ENCODE assay signal across 9 mouse cellular contexts in the genomic region with DNA sequence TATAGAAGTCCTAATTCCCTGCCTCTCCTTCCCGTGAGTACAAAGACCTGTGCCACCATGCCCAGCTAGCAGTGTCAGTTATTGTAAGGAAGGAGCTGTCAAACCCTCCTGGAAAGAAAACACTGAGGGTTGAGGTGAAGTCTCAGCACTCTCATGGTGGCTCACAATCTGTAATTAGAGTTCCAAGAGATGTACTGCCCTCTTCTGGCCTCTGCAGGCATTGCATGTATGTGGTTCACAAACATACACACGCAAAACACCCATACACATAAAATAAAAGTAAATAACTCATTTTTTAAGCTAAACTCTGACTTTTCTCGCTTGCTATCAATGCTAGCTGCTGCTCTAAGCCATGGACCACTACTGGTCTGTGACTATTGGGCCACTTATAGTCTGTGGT. TPM values are rescaled to one million over a fixed set of nuclear protein-coding genes. Genes with fewer than 3 reads are reported as not detected.
A peak's percentile ranks its signal among the peaks of the same experiment; 100 is the strongest.
DNase-seq lines count a peak whose midpoint lies in the region; ATAC-seq and TF ChIP-seq lines count a peak whose summit lies in the region.
"Had no signal": no experiment of that assay in that cellular context is flagged by ENCODE, and none has a peak within 500 bp of the region (broad histone marks: within the 10 kb centered on the region; RNA-seq: fewer than 3 reads in every experiment).

No protein-coding gene starts in this region.

- peaks cover 28% of the 10 kb centered on the region for H3K36me3 ChIP-seq in forebrain, embryonic 10.5 days (replicated peaks)
- no peaks in the 10 kb centered on the region for H3K36me3 ChIP-seq in forebrain, embryonic 12.5 days (replicated peaks)
- H3K36me3 ChIP-seq in neural tube, embryonic 11.5 days (ENCODE audit: control insufficient read depth, insufficient read depth, low read length) = no peaks in the 10 kb centered on the region; the same call in 1 of the 2 replicates

- H3K4me2 ChIP-seq in forebrain, embryonic 12.5 days = no peak overlapping the region
- H3K4me2 ChIP-seq in neural tube, embryonic 11.5 days (ENCODE audit: low read depth) = no peak overlapping the region
- H3K4me2 ChIP-seq: liver, embryonic 15.5 days had no signal

- no peak overlapping the region for H3K4me3 ChIP-seq in forebrain, embryonic 10.5 days
- H3K4me3 ChIP-seq in forebrain, embryonic 12.5 days (replicated peaks) = no peak overlapping the region
- no peak overlapping the region for H3K4me3 ChIP-seq in cortical plate, adult 2 months (ENCODE audit: insufficient read depth, low read length)
- H3K4me3 ChIP-seq in neural tube, embryonic 11.5 days (ENCODE audit: low read depth, low read length) = no peak overlapping the region
- H3K4me3 ChIP-seq: liver, embryonic 15.5 days had no signal

- H3K4me1 ChIP-seq in forebrain, embryonic 10.5 days = no peaks in the 10 kb centered on the region
- no peaks in the 10 kb centered on the region for H3K4me1 ChIP-seq in forebrain, embryonic 12.5 days
- H3K4me1 ChIP-seq in cortical plate, adult 2 months (ENCODE audit: control insufficient read depth, insufficient read depth, low read length) = no peaks in the 10 kb centered on the region
- H3K4me1 ChIP-seq in neural tube, embryonic 11.5 days (ENCODE audit: control insufficient read depth, insufficient read depth, low read length) = no peaks in the 10 kb centered on the region
- H3K4me1 ChIP-seq: liver, embryonic 15.5 days had no signal

- DNase-seq in forebrain, embryonic 10.5 days (ENCODE audit: extremely low spot score, low spot score) = peak; percentile 54
- DNase-seq in testis, postnatal 10 days (ENCODE audit: low spot score) = peak; percentile 68
- no peak for DNase-seq in testis, postnatal 14 days (ENCODE audit: low spot score)
- DNase-seq in kidney, postnatal 14 days = peak; percentile 18
- DNase-seq in neural tube, embryonic 11.5 days (ENCODE audit: low spot score) = peak; percentile 30
- DNase-seq in left cerebral cortex, postnatal 36 days (ENCODE audit: low spot score in 2 of 2) = no peak

- TF ChIP-seq POLR2A in cortical plate, adult 2 months (IDR thresholded peaks at IDR 0.05; ENCODE audit: extremely low read depth, insufficient read depth, low read length) = no peak

- H3K9ac ChIP-seq in forebrain, embryonic 12.5 days = no peak overlapping the region
- H3K9ac ChIP-seq in neural tube, embryonic 11.5 days (ENCODE audit: low read length) = no peak overlapping the region
- H3K9ac ChIP-seq: liver, embryonic 15.5 days had no signal

- H3K9me3 ChIP-seq in forebrain, embryonic 10.5 days = no peaks in the 10 kb centered on the region
- no peaks in the 10 kb centered on the region for H3K9me3 ChIP-seq in forebrain, embryonic 12.5 days
- H3K9me3 ChIP-seq in neural tube, embryonic 11.5 days (ENCODE audit: control insufficient read depth, low read length) = no peaks in the 10 kb centered on the region
- H3K9me3 ChIP-seq: liver, embryonic 15.5 days had no signal

- ATAC-seq in forebrain, embryonic 12.5 days (ENCODE audit: low FRiP score) = no peak
- ATAC-seq in neural tube, embryonic 11.5 days (ENCODE audit: insufficient read depth, low FRiP score, low TSS enrichment) = no peak

- H3K27ac ChIP-seq in forebrain, embryonic 10.5 days = no peak overlapping the region
- no peak overlapping the region for H3K27ac ChIP-seq in forebrain, embryonic 12.5 days
- H3K27ac ChIP-seq in cortical plate, adult 2 months (ENCODE audit: insufficient read depth, low read length) = no peak overlapping the region
- no peak overlapping the region for H3K27ac ChIP-seq in neural tube, embryonic 11.5 days (ENCODE audit: low read depth, low read length)
- H3K27ac ChIP-seq: liver, embryonic 15.5 days had no signal

- intact Hi-C loops in left cerebral cortex, postnatal 36 days (cut with DNase I) = no loop called here

- TF ChIP-seq CTCF in cortical plate, adult 2 months (IDR thresholded peaks at IDR 0.05; ENCODE audit: extremely low read depth, insufficient read depth, low read length) = peak; percentile 40; the same call in 1 of the 2 replicates

- WGBS in forebrain, embryonic 10.5 days = 52% methylated on average over 3 of the region's 3 CpGs
- WGBS in forebrain, embryonic 12.5 days = 51% methylated on average over 3 of the region's 3 CpGs
- 52% methylated on average over 3 of the region's 3 CpGs for WGBS in neural tube, embryonic 11.5 days

- H3K27me3 ChIP-seq in forebrain, embryonic 10.5 days (ENCODE audit: poor library complexity, severe bottlenecking) = no peaks in the 10 kb centered on the region
- H3K27me3 ChIP-seq in forebrain, embryonic 12.5 days = no peaks in the 10 kb centered on the region
- no peaks in the 10 kb centered on the region for H3K27me3 ChIP-seq in neural tube, embryonic 11.5 days (ENCODE audit: control insufficient read depth, insufficient read depth, low read length)
- H3K27me3 ChIP-seq: liver, embryonic 15.5 days had no signal

RNA-seq across cellular contexts. Expression of gene Sec61a2, which starts 11.4 kb away (rescaled TPM):
- 80.6 and 91.9 TPM in 2 replicates for polyA plus RNA-seq in forebrain, embryonic 10.5 days (2016; fragmentation: Nextera tagmentation; extraction: Ambion mirVana)
- 79.8 and 85.5 TPM in 2 replicates for polyA plus RNA-seq in forebrain, embryonic 12.5 days (2016; fragmentation: Nextera tagmentation; extraction: Ambion mirVana)
- polyA plus RNA-seq in cortical plate, adult 2 months (2012; rRNA removed) = 171 and 187 TPM in 2 replicates
- polyA plus RNA-seq in neural tube, embryonic 11.5 days (2014; fragmentation: Nextera tagmentation; extraction: Ambion mirVana) = 83.5 and 84.1 TPM in 2 replicates
- 100 to 1,000 TPM in 1 of 2 experiments, 10 to 100 TPM in 1; 71.9 to 116 TPM for total RNA-seq in left cerebral cortex, postnatal 36 days (2021)

RNA-seq across cellular contexts. Expression of gene Dhtkd1, which starts 36.0 kb away (rescaled TPM):
- polyA plus RNA-seq in forebrain, embryonic 10.5 days (2016; fragmentation: Nextera tagmentation; extraction: Ambion mirVana) = 5.5 and 5.8 TPM in 2 replicates
- polyA plus RNA-seq in forebrain, embryonic 12.5 days (2016; fragmentation: Nextera tagmentation; extraction: Ambion mirVana) = 3.7 and 4.6 TPM in 2 replicates
- 8.6 and 9.0 TPM in 2 replicates for polyA plus RNA-seq in cortical plate, adult 2 months (2012; rRNA removed)
- polyA plus RNA-seq in neural tube, embryonic 11.5 days (2014; fragmentation: Nextera tagmentation; extraction: Ambion mirVana) = 2.8 and 3.8 TPM in 2 replicates
- 10 to 100 TPM in 1 of 2 experiments, 1 to 10 TPM in 1; 9.0 to 11.0 TPM for total RNA-seq in left cerebral cortex, postnatal 36 days (2021)

RNA-seq across cellular contexts. Expression of gene Gm13199, which starts 43.9 kb away (rescaled TPM):
- polyA plus RNA-seq in forebrain, embryonic 10.5 days (2016; fragmentation: Nextera tagmentation; extraction: Ambion mirVana) = 1.3 and 2.0 TPM in 2 replicates
- polyA plus RNA-seq in forebrain, embryonic 12.5 days (2016; fragmentation: Nextera tagmentation; extraction: Ambion mirVana) = 1.8 and 3.1 TPM in 2 replicates
- 4.9 and 6.5 TPM in 2 replicates for polyA plus RNA-seq in cortical plate, adult 2 months (2012; rRNA removed)
- 1.5 and 2.7 TPM in 2 replicates for polyA plus RNA-seq in neural tube, embryonic 11.5 days (2014; fragmentation: Nextera tagmentation; extraction: Ambion mirVana)
- total RNA-seq in left cerebral cortex, postnatal 36 days (2021) = 1 to 10 TPM in 1 of 2 experiments, under 1 TPM in 1; 0.86 to 3.4 TPM

RNA-seq across cellular contexts. Expression of gene Upf2, which starts 44.6 kb away (rescaled TPM):
- polyA plus RNA-seq in forebrain, embryonic 10.5 days (2016; fragmentation: Nextera tagmentation; extraction: Ambion mirVana) = 11.1 and 11.5 TPM in 2 replicates
- 13.9 and 14.0 TPM in 2 replicates for polyA plus RNA-seq in forebrain, embryonic 12.5 days (2016; fragmentation: Nextera tagmentation; extraction: Ambion mirVana)
- 19.0 and 20.8 TPM in 2 replicates for polyA plus RNA-seq in cortical plate, adult 2 months (2012; rRNA removed)
- polyA plus RNA-seq in neural tube, embryonic 11.5 days (2014; fragmentation: Nextera tagmentation; extraction: Ambion mirVana) = 11.9 and 12.3 TPM in 2 replicates
- total RNA-seq in left cerebral cortex, postnatal 36 days (2021) = 10 to 100 TPM; 30.1 to 41.9 TPM

Comparison
In these comparisons a context has a peak if more than half of its experiments do, and no peak if none do; other contexts are left out.
1. DNase-seq: peak in forebrain, embryonic 10.5 days (single experiment), testis, postnatal 10 days (single experiment), kidney, postnatal 14 days (single experiment) and neural tube, embryonic 11.5 days (single experiment); none in testis, postnatal 14 days (single experiment) and left cerebral cortex, postnatal 36 days (0 of 2).